Mouse (Mus musculus): ENCODE results near the gene Fat1.

DNA sequence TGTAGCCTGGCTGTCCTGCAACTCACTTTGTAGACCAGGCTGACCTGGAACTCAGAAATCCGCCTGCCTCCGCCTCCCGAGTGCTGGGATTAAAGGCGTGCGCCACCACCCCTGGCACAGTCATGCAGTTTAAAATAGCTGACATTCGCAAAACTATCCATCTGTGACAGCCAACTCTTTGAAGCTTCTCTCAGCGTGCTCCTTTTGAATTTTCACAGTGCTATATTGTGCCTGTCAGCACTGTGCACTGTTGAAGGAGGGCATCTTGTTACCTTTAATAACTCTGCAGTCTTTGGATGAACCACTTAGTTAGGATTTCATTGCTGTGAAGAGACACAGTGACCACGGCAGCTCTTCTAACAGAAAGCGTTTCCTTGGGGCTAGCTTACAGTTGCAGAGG, 117.4 kb downstream of the Fat1 start:
- TF ChIP-seq CTCF (IDR thresholded peaks at IDR 0.05; ENCODE audit: insufficient read depth, low read depth, low read length) (no peak), POLR2A (IDR thresholded peaks at IDR 0.05; ENCODE audit: insufficient read depth, low read depth, low read length) (no peak)

Data from olfactory bulb, adult 2 months (tissue).